Mouse (Mus musculus) intestine, postnatal 0 days (tissue): ENCODE data around the gene Jmjd7. TPM values are rescaled to one million over a fixed set of nuclear protein-coding genes. Genes with fewer than 3 reads are reported as not detected.
A peak's percentile ranks its signal among the peaks of the same experiment; 100 is the strongest.

Source experiments
- ATAC-seq: fragments of 200-750 bp; cut with Nextera tagmentation; 2 replicates; pipeline ENCODE4 v1.8.0; 2017; ENCODE audit warnings: mild to moderate bottlenecking, moderate TSS enrichment, moderate library complexity
- H3K27ac ChIP-seq: fragments of 300-500 bp; sonication (generic); 2 replicates; pipeline ENCODE4 v1.5.1; 2014; ENCODE audit warnings: mild to moderate bottlenecking, low read depth, low read length, moderate library complexity
- H3K27me3 ChIP-seq: fragments of 300-500 bp; sonication (generic); replicated peaks from 2 replicates; pipeline ENCODE4 v1.6.1; 2014; ENCODE audit warnings: low read length, mixed read lengths; ENCODE audit not compliant: control insufficient read depth, insufficient read depth
- H3K36me3 ChIP-seq: fragments of 300-500 bp; sonication (generic); 2 replicates; pipeline ENCODE4 v1.6.1; 2014; ENCODE audit warnings: mild to moderate bottlenecking, moderate library complexity; ENCODE audit not compliant: control insufficient read depth, insufficient read depth
- H3K4me1 ChIP-seq: fragments of 300-500 bp; sonication (generic); replicated peaks from 2 replicates; pipeline ENCODE4 v1.6.1; 2014; ENCODE audit warnings: antibody characterized with exemption, low read length, mixed read lengths; ENCODE audit not compliant: control insufficient read depth, insufficient read depth
- H3K4me2 ChIP-seq: fragments of 300-500 bp; sonication (generic); replicated peaks from 2 replicates; pipeline ENCODE4 v1.6.1; 2014; ENCODE audit warnings: low read depth, mild to moderate bottlenecking, moderate library complexity
- H3K4me3 ChIP-seq: fragments of 300-500 bp; sonication (generic); 2 replicates; pipeline ENCODE4 v1.5.1; 2014; ENCODE audit warnings: low read depth, low read length
- H3K9ac ChIP-seq: fragments of 300-500 bp; sonication (generic); 2 replicates; pipeline ENCODE4 v1.6.1; 2014; ENCODE audit warnings: mild to moderate bottlenecking, low read depth, low read length
- H3K9me3 ChIP-seq: fragments of 300-500 bp; sonication (generic); 2 replicates; pipeline ENCODE4 v1.6.1; 2016; ENCODE audit warnings: mixed run types; ENCODE audit not compliant: control insufficient read depth
- CTCF ChIP-seq: sonication (generic); IDR thresholded peaks from 2 replicates; pipeline ENCODE4 v1.5.1; 2016; ENCODE audit warnings: low read depth, mild to moderate bottlenecking, control low read depth, antibody characterized with exemption, moderate library complexity
- WGBS: fragments of 180-500 bp; shearing (Covaris S2); extraction: QIAGEN DNeasy Blood & Tissue Kit; methylation state at CpG from one replicate; pipeline ENCODE4 v1.1.7; 2014; 5-methylcytosine and 5-hydroxymethylcytosine counted together
- polyA plus RNA-seq: library from polyadenylated mRNA; unstranded; fragments of >200 nt; fragmentation: Nextera tagmentation; extraction: Ambion mirVana; gene quantifications from 2 replicates; pipeline ENCODE4 v1.2.1, GENCODE M21; 2015

Gene Jmjd7
- polyA plus RNA-seq, 1 experiment from 2014 or later = 8.9 TPM

DNA sequence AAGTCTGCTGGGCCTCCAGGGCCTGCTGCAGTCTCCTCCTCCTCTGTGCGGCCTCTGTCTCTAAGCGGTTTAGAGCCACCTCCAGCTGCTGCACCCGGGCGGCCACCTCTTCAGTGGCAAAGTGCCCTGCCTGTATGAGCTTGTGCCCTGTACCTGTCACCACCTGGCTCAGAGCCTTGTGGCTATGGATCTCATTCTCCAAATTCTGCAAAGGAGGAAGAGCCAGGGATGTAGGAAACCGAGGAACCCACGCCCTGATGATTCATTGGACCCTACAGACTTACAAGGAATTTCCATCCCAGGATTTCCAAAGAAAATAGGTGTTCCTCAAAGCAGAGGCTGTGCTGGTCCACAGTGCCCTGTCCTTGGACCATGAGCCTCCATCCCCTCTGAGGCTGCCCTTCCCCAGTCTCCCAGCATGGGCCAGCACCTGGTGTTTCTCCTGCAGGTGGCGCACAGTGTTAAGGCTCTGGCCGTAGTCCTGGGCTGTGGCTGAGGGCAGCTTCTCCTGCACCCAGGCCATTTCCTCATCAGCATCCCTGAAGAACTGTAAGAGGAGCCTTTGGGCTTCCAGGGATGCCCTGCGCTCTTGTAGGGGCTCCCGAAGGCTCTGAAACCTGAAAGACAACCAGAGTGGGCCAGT, 22.5 kb downstream of the Jmjd7 start:
- Histone ChIP-seq H3K27ac (no peak overlapping the region), H3K36me3 (no peaks in the 10 kb centered on the region), H3K4me2 (no peak overlapping the region), H3K9me3 (no peaks in the 10 kb centered on the region), H3K27me3 (no peaks in the 10 kb centered on the region), H3K4me1 (no peaks in the 10 kb centered on the region), H3K9ac (no peak overlapping the region), H3K4me3 (no peak overlapping the region)
- no peak for ATAC-seq
- 57% methylated on average over 10 of the region's 10 CpGs for WGBS
- peak; percentile 86 for TF ChIP-seq CTCF

DNA sequence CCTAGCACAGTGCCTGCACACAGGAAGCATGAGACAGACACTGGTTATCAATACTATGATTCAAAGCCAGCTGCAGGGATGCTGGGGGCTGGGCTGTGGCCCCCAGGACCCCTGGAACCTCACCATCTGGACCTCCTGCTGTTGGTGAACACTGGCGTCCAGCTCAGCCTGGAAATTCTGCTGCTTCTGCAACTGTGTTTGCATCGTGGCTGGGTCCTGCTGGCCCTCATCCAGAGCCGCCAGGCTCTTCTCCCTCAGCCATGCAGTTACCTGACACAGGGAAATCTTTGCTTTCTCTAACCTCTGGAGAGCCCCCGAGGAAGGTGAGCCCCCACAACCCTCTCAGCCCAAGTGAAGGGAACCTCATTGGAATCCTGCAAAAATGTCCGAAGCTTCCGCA, 24.1 kb downstream of the Jmjd7 start:
- TF ChIP-seq CTCF = no peak
- Histone ChIP-seq H3K36me3 (no peaks in the 10 kb centered on the region), H3K27me3 (no peaks in the 10 kb centered on the region), H3K4me3 (no peak overlapping the region), H3K27ac (no peak overlapping the region), H3K4me2 (no peak overlapping the region), H3K9ac (no peak overlapping the region), H3K9me3 (no peaks in the 10 kb centered on the region), H3K4me1 (no peaks in the 10 kb centered on the region)
- no peak for ATAC-seq
- 59% methylated on average over 6 of the region's 6 CpGs for WGBS

DNA sequence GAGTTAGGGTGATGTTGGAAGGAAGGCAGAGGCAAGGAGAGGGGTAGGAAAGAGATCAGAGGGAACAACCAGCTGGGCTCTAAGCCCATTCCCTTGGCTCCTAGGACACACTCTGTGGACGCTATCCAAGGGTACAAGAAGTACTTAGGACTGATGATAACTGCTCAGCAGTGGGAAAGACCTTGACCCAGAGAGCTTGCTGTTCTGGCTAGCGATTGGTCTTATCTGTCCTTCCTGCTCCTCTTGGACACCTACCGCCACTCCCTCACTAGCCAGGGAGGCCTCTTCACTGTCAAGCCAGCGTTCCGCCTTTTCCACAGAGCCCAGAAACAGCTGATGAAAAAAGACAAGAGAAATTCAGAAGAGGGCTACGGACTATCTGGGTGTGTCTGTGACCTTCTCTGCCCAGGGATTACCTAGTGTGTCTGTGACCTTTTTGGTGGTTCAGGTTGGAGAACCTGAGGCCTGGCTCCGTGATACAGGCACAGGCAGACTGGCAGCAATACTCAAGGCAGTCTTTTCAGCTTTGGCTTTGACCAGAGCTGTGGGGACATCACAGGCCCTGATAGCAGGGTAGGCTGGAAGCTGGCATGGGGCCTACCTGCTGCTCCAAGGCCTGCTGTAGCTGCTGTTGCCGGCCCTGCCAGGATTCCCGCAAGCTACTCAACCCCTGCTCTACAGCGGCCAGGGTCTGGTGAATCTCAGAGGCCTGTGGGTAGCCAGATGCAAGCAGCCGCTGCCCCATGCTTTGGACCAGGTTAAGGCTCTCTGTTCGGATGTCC, 27.7 kb downstream of the Jmjd7 start:
- Histone ChIP-seq H3K27me3 (no peaks in the 10 kb centered on the region), H3K4me2 (no peak overlapping the region), H3K9me3 (no peaks in the 10 kb centered on the region), H3K9ac (no peak overlapping the region), H3K4me3 (no peak overlapping the region), H3K4me1 (no peaks in the 10 kb centered on the region), H3K36me3 (no peaks in the 10 kb centered on the region), H3K27ac (no peak overlapping the region)
- ATAC-seq = 0 out of 2 replicates have a peak, but pooled peaks have one; percentile 7
- 65% methylated on average over 12 of the region's 12 CpGs for WGBS
- no peak for TF ChIP-seq CTCF

DNA sequence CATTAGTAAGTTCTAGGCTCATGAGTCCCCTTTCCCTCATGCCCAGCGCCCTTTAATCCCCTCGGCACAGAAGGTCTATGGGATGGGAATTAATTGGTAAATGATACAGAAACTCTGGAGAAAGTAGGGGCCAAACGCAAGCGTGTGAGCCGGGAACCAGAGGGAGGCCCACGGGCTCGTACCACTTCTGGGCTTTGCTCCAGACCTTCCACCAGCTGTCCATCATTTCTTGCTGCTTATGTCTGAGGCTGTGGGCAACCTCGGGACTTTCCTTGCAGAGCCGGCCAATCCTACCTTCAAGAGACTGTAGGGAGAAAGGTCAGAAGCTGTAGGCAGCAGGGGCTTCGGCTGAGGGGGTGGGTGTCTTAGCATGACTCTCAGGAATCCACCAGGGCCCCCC, 28.6 kb downstream of the Jmjd7 start:
- no peaks in the 10 kb centered on the region for H3K36me3 ChIP-seq
- no peaks in the 10 kb centered on the region for H3K4me1 ChIP-seq
- H3K4me3 ChIP-seq = no peak overlapping the region
- H3K9me3 ChIP-seq = no peaks in the 10 kb centered on the region
- H3K9ac ChIP-seq = no peak overlapping the region
- TF ChIP-seq CTCF = no peak
- WGBS = 83% methylated on average over 10 of the region's 10 CpGs
- no peak for ATAC-seq
- no peaks in the 10 kb centered on the region for H3K27me3 ChIP-seq
- no peak overlapping the region for H3K4me2 ChIP-seq
- H3K27ac ChIP-seq = no peak overlapping the region

DNA sequence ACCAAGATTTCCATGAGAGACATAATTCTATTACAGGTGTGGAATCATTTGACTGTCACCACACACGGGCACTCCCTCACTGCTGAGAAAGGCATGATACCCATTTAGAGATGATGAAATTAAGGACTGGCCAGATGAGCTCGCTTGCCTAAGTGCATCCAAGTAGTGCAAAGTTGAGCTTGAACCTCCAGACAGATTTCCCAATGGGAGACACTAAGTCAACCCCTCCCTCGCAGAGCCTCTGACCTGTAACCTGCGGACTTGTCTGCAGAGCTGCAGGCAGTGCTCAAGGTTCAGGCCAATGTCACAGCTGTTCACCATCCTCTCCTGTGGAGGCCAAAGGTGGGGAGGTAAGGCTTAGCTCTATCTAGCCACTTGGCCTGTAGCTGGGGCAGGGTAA, 31.5 kb downstream of the Jmjd7 start:
- Histone ChIP-seq H3K36me3 (no peaks in the 10 kb centered on the region), H3K9ac (no peak overlapping the region), H3K9me3 (no peaks in the 10 kb centered on the region), H3K4me2 (no peak overlapping the region), H3K4me1 (no peaks in the 10 kb centered on the region), H3K27ac (no peak overlapping the region), H3K27me3 (no peaks in the 10 kb centered on the region), H3K4me3 (no peak overlapping the region)
- 74% methylated on average over 4 of the region's 4 CpGs for WGBS
- ATAC-seq = no peak
- no peak for TF ChIP-seq CTCF

DNA sequence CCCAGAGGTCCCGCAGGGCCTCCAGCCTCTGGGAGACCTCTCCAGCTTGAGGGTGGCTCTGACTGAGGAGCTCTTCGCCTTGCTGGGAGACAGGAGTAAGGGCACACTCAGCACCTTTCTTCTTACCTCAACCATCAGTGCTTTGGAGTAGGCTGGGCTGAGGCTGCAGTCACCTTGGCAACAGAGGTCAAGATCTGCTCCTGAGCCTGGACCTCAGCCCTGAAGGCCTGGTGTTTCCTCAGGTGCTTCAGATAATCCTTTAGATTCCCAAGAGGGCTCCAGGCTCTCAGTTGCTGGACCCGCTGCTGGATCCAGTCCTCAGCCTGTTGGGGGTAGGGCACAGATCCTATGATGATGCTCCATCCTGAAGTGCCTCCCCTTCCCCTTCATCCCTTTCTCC, 32.2 kb downstream of the Jmjd7 start:
- no peaks in the 10 kb centered on the region for H3K4me1 ChIP-seq
- TF ChIP-seq CTCF = no peak
- H3K9me3 ChIP-seq = no peaks in the 10 kb centered on the region
- WGBS = 85% methylated on average over 3 of the region's 3 CpGs
- no peaks in the 10 kb centered on the region for H3K27me3 ChIP-seq
- H3K27ac ChIP-seq = no peak overlapping the region
- no peak for ATAC-seq
- H3K9ac ChIP-seq = no peak overlapping the region
- no peak overlapping the region for H3K4me3 ChIP-seq
- H3K36me3 ChIP-seq = no peaks in the 10 kb centered on the region
- no peak overlapping the region for H3K4me2 ChIP-seq
